Mouse (Mus musculus) erythroblast, embryonic 14.5 days (primary cell): ENCODE measurements around the gene Sync.

Experiments
- GATA1 ChIP-seq: IDR thresholded peaks from 2 replicates; pipeline ENCODE4 v1.6.1; 2012; ENCODE audit warnings: low read length, inconsistent platforms, mixed read lengths
- TAL1 ChIP-seq: IDR thresholded peaks from 3 replicates; pipeline ENCODE4 v1.6.1; 2012; ENCODE audit warnings: low read length, inconsistent platforms, mixed read lengths

- TF ChIP-seq GATA1: no peak
- no peak for TF ChIP-seq TAL1
Observed at GRCm38 (mm10) chr4:129287472-129287981, at the start of gene Sync.
